Mouse (Mus musculus): ENCODE measurements at regions not wholly inside any gene's neighbourhood (a gene's known extent, or its start where the extent isn't known, plus 50 kb on each side); places are given as distances from the start of the nearest gene placed in this dataset.

GRCm38 (mm10) chr15:43926034-43926433 is 3791.9 kb downstream of the 9330182O14Rik start:
- DNase-seq, result no peak

- DNase-seq, result no peak
Observed at GRCm38 (mm10) chr15:43933608-43934007, 3799.4 kb downstream of the 9330182O14Rik start.

GRCm38 (mm10) chr15:43940424-43940823 is 3806.3 kb downstream of the 9330182O14Rik start:
- DNase-seq, result no peak

GRCm38 (mm10) chr15:43940905-43941304 is 3806.7 kb downstream of the 9330182O14Rik start:
- DNase-seq, result no peak

GRCm38 (mm10) chr15:43942002-43942660 is 3808.0 kb downstream of the 9330182O14Rik start:
- no peak for DNase-seq

- no peak for DNase-seq
Observed at GRCm38 (mm10) chr15:43984991-43985390, 3850.8 kb downstream of the 9330182O14Rik start.

- DNase-seq, result peak; percentile 63
Observed at GRCm38 (mm10) chr15:43991229-43991628, 3857.1 kb downstream of the 9330182O14Rik start.

- DNase-seq, result peak; percentile 66
Observed at GRCm38 (mm10) chr15:43992936-43993335, 3858.8 kb downstream of the 9330182O14Rik start.

- DNase-seq, result no peak
Observed at GRCm38 (mm10) chr15:44026468-44027028, 3892.4 kb downstream of the 9330182O14Rik start.

GRCm38 (mm10) chr15:44035900-44036299 is 3901.7 kb downstream of the 9330182O14Rik start:
- DNase-seq, result peak; percentile 44

GRCm38 (mm10) chr15:44037893-44038292 is 3903.7 kb downstream of the 9330182O14Rik start:
- no peak for DNase-seq

GRCm38 (mm10) chr15:44050565-44051274 is 3916.6 kb downstream of the 9330182O14Rik start:
- DNase-seq, result no peak

- DNase-seq, result no peak
Observed at GRCm38 (mm10) chr15:44064855-44065254, 3930.7 kb downstream of the 9330182O14Rik start.

- DNase-seq, result peak; percentile 69
Observed at GRCm38 (mm10) chr15:44083680-44084079, 3949.5 kb downstream of the 9330182O14Rik start.

- DNase-seq, result no peak
Observed at GRCm38 (mm10) chr15:44112328-44112944, 3978.3 kb downstream of the 9330182O14Rik start.

- no peak for DNase-seq
Observed at GRCm38 (mm10) chr15:44134213-44134612, 4000.0 kb downstream of the 9330182O14Rik start.
